Mouse (Mus musculus) right cerebral cortex, postnatal 25 days (tissue): ENCODE data around the gene Dtx1.
A peak's percentile ranks its signal among the peaks of the same experiment; 100 is the strongest.

ENCODE experiments used
- DNase-seq: peaks from one replicate; pipeline ENCODE4 v3.0.0; 2022

Dtx1 gene

DNA sequence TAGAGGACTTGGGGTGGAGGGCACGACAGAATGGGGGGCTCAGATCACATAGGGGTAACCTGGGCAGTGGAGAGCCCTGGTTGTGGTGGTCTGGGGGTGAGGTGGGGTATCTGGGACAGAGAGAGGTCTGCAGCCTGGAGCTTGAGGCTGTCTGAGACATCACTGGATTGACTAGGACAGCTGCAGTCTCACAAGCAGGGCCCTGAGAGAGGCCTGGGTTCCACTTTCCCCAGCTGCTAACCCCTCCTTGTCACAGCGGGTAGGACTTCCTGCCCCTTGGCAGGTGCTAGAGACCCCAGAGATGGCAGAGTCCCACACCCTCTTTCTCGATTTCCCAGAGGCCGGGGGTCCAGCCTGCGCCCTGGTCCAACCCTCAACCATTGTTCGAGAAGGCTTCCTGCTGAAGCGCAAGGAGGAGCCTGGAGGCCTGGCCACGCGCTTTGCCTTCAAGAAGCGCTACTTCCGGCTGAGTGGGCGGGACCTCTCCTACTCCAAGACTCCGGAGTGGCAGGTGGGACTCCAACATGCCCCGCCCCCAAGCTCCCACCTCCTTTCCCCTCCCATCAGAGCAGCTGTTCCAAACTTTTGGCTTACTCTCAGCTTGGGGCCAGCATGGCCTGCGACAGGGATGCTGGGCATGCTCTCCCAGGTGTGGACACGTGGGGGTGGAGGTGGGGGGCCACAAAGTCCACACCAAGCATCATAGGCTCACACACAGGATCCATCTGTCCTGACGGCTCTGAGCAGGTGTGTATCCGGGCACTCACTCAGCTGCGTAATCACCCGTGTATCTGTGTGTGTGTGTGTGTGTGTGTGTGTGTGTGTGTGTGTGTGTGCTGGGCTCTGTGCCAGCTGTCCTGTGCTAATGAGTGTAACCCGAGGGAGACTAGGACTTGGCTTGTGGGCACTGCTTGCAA is 37.2 kb downstream of the Dtx1 start:
- no peak for DNase-seq

DNA sequence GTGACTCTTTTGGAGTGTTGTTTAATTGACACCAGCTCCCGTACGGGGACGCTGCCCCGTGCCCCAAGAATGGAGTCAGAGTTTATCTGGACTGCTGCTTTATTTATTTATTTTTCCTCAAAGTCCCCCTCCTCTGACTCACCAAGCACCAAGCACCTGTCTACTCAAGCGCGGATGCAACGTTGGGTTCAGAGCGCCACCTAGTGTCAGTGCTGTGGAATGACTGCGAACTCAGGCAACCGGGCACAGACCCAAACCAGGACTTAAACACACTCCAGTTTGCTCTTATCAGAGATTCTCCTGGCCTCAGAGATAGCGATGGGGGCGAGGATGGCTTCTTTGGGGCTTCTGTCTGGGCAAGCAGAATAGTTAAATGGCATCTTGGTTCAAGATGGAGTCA is 38.1 kb downstream of the Dtx1 start:
- peak; percentile 75 for DNase-seq

DNA sequence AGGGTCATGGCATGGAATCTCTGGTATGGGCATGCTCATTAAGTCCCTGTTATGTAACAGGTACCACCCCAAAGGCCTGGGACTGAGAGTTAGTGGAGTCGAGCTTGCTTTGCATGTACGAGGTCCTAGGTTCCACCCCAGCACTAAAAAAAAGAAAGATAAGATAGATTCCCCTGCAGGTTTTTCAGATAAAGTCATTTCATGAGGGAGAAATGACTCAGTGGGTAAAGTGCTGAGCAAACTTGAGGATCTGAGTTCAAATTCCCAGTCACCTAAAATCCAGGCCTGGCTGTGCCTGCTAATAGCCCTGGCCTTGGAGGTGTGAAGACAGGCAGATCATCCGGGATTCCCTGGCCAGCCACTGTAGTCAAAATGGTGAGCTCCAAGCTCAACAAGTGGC is 39.9 kb downstream of the Dtx1 start:
- no peak for DNase-seq

DNA sequence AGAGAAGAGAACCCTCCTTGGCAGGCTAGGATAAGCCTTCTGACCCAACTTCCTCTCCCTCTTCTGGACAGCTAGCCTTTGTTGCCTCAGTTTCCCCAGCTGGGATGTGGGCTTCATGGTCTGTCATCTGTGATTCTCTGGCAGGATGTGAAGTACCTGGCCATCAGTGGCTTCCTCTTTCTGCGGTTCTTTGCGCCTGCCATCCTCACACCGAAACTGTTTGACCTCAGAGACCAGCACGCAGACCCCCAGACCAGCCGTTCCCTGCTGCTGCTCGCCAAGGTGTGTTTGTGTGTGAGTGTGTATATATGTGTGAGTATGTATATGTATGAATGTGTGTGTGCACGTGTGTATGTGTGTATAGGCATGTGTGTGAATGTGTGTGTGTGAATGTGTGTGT is 41.6 kb downstream of the Dtx1 start:
- DNase-seq, result no peak

DNA sequence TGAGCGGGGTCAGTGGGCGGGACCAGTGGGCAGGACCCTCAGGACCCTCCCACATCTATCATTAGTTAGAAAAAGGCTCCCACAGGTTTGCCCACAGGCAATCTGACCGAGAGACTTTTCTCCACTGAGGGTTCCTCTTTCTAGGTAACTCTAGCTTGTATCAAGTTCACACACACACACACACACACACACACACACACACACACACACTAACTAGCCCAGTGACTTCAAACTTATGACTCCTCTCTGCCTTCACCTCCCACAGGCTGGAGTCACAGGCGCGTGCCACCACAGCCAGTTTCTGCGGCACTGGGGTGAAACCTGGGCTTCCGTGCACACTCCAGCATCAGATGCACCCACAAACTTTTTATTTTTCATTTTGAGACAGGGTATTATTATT is 43.0 kb downstream of the Dtx1 start:
- DNase-seq, result no peak

DNA sequence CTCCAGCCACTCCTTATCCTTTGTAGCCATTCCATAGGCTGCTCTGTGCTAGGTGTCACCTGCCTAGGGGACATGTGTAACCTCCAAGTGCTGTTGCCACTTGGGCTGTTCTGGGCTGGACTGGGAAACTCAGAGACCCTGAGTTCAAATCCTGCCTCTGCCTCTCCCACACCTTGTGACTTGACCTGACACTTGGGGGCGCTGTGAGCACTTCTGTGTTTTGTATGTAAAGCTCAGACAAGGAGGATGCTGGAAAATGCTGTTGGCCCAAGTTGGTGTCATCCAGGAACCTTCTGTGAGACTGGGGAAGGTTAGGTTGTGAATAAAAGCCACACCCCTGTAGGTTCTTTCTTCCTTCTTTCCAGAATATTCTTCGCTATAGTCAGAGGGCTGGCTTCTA is 46.8 kb downstream of the Dtx1 start:
- no peak for DNase-seq

DNA sequence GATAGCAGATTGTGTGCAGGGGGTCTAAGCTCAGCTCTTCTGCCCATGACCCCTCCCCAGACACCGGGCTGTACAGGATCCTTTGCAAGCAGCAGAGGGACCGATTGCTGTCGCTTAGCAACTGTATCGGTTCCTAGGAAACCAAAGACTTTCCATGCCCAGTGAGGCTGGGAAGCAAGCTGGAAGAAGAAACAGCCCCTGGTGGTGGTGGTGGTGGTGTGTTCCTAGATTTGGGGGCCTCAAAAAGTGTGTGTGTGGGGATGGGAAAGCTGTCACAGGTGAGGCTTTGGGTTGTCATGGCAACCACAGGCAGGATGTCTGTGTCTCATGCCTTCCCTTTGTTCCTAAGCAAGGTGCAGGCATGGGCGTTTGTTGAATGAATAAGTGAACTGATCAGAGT is 50.9 kb downstream of the Dtx1 start:
- DNase-seq, result peak; percentile 55

DNA sequence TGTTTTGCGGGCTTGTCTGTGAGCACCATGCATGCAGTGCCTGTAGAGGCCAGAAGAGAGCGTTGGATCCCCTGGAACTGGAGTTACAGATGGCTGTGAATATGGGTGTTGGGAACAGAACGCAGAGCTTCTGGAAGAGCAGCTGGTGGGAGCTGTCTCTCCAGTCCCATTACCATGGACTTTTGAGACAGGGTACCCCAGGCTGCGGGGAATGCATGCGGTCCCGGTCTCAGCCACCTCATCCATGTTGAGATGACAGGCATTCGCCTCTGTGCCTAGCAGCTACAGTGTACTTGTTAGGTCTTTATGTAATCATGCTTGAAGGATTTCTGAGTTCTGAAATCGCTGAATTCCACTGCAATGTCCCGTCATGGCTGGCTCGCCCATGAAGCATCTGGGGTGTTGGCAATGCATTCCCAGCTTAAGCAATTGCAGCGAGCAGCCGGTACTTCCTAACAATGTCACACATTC is 55.4 kb downstream of the Dtx1 start:
- peak; percentile 69 for DNase-seq

DNA sequence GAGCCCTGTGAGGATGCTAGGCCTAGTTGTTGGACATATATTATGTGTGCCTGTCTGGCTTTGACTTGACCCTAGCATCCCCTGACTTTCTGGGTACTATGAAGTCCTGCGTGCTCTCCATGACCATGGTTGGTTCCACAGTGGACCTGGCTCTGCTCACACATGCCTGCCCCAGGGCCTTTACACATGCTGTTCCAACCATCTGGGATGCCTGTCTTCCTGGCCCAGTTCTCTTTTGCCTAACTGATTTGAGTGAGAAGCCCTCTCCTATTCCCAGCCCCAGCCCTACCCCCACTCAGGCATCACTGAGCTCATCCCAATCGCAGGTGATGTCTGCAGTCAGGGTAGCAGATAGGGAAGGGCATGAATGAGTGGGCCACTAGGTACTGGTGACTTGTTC is 57.9 kb downstream of the Dtx1 start:
- DNase-seq, result no peak

DNA sequence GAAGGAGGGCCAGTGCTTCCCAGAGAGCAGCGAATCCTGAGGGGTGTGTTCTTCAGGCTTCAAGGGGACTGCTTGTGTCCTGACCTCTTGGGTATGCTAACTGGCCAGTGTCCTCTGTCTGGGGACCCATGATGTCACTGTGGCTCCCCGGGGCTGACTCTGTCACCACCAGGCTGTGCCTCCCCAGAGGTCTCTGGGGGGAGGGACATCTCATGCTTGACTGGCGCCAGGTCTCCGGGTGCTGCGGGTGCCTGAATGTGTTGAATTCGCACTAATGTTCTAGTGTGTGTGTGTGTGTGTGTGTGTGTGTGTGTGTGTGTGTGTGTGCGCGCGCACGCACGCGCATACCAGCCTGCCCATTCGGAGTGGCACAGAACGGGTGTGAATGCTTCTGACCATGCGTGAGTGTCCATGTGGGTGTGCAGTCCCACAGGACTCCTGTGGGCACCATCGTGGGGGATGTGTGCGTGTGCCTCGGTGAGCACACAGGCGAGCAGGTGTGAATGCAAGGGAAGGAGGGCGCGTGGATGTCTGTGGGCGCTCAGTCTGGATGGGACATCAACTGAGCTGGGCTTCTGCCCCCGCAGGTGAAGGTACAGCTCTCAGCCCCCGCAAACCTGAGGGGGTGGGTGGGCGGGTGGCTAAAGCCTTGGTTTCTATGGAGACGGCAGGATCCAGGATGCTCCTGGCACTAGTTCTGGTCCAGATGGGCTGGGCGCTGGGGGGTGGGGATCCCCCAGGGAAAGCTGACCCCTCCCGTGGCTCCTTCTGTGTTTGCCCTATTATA is 58.6 kb downstream of the Dtx1 start:
- no peak for DNase-seq

DNA sequence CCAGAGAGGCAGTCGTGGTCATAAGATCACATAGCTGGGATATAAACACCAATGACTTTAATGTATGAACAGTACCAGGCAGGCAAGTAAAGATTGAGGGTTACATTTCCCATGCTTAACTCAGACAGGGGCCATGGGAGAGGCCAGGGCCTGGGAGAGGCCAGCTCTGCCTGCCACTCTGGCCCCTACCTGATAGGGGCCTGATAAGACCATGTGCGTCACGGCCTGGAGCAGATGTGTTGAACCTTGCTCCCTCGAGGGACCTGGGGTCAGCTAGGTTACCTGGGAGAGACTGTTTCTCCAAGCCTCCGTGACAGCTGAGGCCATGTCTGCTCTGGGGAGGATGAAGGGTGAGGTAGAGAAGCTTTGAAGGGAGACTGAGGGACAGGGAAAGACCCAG is 60.5 kb downstream of the Dtx1 start:
- no peak for DNase-seq

DNA sequence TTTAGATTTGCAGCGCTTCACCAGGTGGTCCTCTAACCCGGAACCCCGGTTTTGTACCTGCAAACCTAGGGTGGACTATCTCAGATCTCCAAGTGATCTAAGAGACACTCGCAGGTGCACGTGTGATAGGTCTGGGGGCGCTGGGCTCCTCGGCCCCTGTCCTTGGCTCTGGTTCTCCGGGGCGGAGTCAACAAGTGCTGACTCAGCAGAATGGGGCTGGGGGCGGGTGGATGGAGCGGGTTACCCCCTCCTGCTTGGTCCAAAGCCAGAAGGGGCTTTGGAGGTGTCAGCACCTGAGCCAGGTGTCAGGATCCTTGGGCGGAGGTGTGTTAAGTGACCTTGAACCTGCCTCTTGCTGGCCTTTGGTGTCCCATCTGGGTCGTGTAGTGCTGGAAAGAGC is 61.8 kb downstream of the Dtx1 start:
- DNase-seq, result no peak

DNA sequence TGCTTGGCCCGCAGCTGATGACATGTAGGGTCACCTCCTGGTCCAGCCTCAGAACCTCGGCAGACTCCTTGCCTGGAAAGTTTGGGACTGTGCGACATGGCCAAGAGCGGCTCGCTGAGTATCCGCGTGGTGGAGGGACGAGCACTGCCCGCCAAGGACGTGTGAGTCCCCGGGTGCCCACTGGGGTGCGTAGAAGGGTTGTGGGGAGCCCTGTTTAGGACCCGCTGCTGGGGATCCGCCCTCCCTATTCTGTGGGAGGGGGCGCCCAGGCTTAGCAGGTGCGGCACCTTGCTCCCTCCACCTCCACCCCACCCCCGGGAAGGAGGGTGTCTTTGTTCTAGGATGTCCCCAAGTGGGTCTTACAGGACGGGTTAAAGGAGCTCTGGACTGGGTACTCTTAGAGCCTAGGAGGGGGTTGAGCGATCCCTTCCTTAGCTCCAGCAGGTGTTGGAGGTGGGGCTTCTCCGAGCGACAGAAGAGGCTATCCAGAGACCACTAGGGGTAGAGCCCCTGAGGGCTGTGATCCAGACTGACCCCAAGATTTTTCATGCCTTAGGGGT is 62.3 kb downstream of the Dtx1 start:
- DNase-seq, result no peak

DNA sequence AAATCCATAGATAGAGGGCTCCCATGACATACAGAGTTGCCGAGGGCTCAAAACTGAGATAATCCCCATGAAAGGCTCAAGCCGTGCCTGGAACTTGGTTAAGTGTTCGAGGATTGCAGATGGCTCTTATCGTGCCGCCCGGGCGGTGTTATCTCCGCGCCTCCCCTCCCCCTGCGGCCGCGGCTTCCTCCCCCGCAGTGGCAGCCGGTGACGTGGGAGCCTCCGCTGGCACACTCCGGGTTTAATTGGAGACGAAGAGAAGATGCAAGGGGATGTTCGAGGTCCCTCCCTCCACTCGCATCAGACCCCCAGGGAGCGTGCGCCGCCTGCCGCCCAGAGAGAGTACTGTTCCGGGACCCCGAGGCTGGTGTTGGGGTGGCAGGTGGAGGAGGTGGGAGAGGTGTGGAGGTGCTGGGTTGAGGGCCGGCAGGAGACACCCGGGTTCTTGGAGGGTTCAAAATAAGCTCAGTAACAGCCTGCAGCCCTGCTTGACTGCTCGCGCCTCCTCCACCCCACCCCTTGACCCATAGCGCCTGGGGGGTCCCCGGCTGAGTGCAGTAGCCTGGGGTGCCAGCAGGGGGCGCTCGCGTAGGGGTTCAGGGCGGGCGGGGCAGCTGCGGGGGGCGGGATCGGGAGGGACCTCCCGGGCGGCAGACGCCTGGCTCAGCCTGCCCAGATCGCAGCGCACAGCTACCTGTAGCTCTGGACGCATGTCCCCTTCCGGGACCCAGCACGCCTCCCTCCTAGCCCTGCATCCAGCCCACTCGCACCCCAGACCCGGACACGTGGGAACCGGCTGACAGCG is 63.0 kb downstream of the Dtx1 start, which contains the start of gene Rasal1:
Rasal1 (plus strand) TSS at position 244 of the 805 bp plus-strand sequence.
- DNase-seq, result peak; percentile 84

DNA sequence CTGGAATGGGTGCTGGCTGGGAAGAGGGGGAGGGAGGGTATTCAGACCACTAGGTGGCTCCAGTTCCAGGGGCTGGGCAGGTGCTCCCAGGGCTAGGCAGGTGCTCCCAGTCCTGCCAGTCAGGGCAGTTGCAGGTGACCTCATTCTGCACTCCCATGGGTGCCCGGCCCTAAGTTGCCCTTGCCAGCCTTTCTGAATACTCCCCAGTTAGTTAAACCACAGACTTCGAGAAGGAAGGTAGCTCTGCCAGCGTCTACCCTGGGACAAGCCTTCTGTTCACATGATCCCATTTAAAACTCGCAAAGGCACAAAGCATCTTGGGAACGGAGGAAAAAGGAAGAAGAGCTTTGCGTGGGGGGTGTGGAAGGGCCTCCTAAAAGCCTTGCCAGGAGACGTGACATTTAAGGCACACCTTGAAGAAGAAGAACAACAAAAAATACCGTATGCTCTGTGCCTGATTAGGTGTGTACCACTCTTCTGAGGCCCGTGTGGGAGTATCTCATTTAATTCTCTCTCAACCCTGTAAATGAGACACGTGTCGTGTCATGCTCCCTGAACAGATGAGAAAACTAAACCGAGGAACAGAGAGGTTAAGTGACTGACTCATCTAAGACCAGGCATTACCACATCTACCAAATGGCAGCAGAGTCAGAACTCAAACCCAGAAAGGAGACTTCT is 63.8 kb downstream of the Dtx1 start:
- peak; percentile 60 for DNase-seq

DNA sequence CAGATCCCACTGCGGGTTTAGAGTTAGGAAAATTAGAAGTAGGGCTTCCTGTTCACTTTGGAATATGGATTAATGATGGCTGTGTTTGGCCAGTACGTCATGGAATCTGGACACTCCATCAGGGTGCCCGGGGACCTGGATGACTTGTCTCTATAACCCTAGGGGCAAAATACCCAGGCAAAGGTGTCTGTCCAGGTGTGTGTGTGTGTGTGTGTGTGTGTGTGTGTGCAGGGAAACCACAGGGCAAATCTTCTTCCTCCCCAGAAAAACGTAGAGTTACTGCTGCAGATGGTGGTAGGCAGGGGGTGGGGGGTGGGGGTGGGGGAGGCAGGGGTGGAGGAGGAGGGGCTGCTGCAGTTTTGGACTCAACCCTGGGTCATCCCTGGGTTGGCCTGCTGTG is 64.4 kb downstream of the Dtx1 start:
- DNase-seq, result no peak

DNA sequence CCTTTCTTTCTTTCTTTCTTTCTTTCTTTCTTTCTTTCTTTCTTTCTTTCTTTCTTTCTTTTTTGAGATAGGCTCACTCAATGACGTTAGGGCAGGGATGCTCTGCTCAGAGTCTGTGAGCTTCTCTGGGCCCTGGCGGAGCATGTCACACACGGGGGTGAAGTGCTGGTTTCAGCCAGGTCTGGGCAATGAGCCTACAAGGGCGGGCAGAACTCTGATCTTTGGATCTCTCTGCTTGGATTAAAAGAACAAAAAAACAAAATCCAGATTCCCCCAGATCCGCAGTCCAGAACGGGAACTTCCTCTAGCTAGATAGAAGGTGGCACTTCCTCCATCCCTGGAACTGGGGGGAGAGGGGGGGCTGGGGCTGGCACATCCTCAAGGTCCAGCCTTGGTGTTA is 65.9 kb downstream of the Dtx1 start:
- no peak for DNase-seq

DNA sequence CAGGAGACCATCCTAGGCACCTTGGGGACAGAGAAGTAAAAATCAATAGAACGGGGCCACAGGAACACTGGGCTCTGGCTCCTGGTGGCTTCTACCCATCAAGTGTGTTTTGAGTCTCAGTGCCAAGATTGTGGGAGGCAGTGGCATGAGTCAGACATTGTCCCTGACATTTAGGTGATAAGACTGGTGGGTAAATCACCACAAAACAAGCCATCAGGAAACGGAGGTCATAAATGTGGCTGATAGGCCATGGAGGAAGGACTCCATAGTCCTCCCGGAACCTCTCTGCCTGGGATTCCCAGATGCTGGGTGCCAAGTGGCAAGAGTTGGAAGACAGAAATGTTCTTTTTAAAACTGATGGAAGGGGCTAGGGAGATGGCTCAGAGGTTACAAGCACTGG is 67.5 kb downstream of the Dtx1 start:
- DNase-seq, result no peak

DNA sequence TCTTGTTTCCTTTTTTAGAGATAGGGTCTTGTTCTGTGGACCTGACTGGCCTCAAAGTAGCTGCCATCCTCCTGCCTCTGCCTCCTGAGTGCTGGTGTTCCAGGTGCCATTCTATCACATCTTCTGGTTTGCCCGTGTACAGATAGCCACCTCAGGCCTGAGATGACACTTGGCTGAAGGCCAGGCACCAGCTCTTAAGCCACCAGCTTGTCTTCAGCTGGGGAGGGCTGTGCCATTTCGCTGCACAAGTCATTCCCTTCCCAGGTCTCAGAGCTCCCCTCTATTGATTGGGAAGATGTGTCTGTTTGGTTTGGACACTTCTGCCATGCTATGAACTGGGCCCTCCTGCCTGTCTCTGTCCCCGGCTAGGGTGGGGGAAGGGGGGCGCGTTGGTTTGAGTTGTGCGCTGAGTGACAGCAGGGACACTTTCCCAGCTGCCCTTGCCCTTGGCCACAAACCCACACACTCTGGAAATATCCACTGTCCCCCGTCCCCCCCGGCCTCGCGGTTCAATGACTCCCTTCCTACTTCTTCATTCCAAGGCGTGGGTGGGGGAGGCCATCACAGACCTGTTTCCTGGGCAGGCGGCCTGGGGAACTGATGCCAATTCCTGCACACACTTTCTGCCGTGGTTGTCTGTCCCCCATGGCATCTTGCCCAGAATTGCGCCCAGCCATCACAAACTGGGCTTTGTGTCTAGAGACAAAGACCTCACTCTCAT is 68.2 kb downstream of the Dtx1 start:
- DNase-seq, result no peak

DNA sequence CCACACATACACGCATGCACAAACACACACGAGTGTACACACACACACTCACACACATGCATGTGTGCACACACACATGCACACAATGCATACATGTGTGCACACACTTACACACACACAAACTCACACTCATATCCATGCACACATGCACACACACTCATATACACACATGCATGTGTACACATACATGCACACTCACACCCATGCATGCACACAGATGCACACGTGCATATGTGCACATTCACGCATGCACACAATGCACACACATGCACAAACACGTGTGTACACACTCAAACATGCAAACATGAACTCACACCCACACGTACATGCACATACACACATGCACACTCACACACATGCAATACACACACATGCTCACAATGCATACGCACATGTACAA is 71.6 kb downstream of the Dtx1 start:
- DNase-seq, result no peak

DNA sequence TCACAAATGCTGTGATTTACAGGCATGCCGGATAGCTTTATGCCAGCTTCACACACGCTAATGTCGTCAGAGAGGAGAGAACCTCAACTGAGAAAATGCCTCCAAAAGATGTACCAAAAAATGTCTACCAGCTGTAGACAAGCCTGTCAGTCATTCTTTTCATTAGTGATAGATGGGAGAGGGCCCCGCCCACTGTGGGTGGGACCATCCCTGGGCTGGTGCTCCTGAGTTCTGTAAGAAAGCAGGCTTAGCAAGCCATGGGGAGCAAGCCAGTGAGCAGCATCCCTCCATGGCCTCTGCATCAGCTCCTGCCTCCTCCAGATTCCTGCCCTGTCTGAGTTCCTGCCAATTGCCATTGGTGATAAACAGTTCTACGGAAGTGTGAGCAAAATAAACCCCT is 76.1 kb downstream of the Dtx1 start:
- no peak for DNase-seq

DNA sequence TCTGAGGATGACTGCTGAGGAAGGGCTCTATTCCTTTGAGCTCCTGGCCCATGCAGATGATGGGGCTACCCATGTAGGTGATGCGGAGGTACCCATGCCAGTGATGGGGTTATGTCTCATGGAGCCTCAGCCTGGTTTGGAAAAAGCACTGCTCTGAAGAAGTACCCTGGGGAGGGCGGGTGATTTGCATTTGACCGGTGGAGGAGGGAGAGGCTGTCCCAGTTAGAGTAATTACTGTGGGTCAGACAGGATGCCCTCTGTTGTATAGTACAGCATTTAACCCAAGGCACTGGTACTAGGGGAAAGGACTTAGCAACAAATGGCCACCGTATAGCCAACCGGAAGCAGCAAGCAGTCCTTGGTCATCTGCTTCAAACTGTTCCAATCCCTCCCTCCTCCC is 76.9 kb downstream of the Dtx1 start:
- DNase-seq, result no peak
